In the genomic region with DNA sequence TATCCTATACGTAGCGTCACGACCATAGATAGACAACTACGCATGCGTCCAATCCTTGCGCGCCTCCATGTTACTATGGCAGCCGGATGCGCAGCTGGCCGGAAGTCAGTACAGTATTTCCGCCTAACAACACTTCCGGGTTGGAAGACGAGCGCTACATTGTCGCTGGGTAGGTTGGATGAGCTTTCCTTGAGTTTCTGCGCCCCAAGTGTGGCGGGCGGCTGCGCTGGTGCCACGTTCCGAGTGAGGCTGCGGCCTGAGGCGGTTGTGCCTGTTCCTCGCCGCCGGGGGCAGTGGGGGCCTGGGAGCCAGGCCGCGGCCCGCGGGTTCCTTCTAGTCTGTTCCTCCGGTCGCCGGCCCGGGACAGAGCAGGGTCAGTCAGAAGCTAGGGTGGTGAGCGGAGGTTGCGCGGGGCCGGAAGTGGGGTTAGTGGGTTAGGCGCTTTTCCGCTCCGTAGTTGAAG, we compare ENCODE assay signal across 8 mouse cellular contexts. TPM values are rescaled to one million over a fixed set of nuclear protein-coding genes. Genes with fewer than 3 reads are reported as not detected.
DNase-seq lines count a peak whose midpoint lies in the region; ATAC-seq and TF ChIP-seq lines count a peak whose summit lies in the region.

A gene (plus strand): TSS at position 128 of the 463 bp plus-strand sequence.

- peak within 1 kb of the TSS; percentile 83 for H3K4me2 ChIP-seq in forebrain, embryonic 15.5 days (replicated peaks)
- peak within 1 kb of the TSS; percentile 67 for H3K4me2 ChIP-seq in lung, embryonic 15.5 days

- H3K4me3 ChIP-seq in ES-E14 (ENCODE audit: insufficient read depth in 1 of 2, low read depth in 1 of 2, low read length in 2 of 2, poor library complexity in 1 of 2, severe bottlenecking in 1 of 2): peak within 1 kb of the TSS; percentile 79 to 91
- H3K4me3 ChIP-seq in forebrain, embryonic 15.5 days: peak within 1 kb of the TSS; percentile 96
- peak within 1 kb of the TSS; percentile 77 for H3K4me3 ChIP-seq in lung, embryonic 15.5 days

- H3K27ac ChIP-seq in ES-E14 (ENCODE audit: insufficient read depth, low read depth, low read length, poor library complexity, severe bottlenecking): peak within 1 kb of the TSS; percentile 75
- H3K27ac ChIP-seq in forebrain, embryonic 15.5 days (replicated peaks): peak within 1 kb of the TSS; percentile 94
- H3K27ac ChIP-seq in lung, embryonic 15.5 days: peak within 1 kb of the TSS; percentile 98

- ATAC-seq in forebrain, embryonic 15.5 days (replicated peaks): peak; percentile 98
- ATAC-seq in lung, embryonic 15.5 days (ENCODE audit: borderline replicate concordance, extremely low read depth, low FRiP score, low TSS enrichment): peak; percentile 95

- DNase-seq in ES-E14 (ENCODE audit: low read depth, low spot score): peak; percentile 90
- peak; percentile 90 for DNase-seq in cerebellum, adult 11-12 months
- DNase-seq in heart, postnatal 36 days: peak; percentile 84 to 89
- peak; percentile 91 to 93 for DNase-seq in layer of hippocampus, adult 8-10 months (ENCODE audit: low spot score in 2 of 2)
- DNase-seq in ovary, adult 18-20 months (ENCODE audit: low spot score): peak; percentile 82
- DNase-seq in thymus, postnatal 0 days (ENCODE audit: low spot score): peak; percentile 95

- H3K9ac ChIP-seq in ES-E14 (ENCODE audit: insufficient read depth, low read depth, low read length, poor library complexity, severe bottlenecking): peak within 1 kb of the TSS; percentile 88
- H3K9ac ChIP-seq in forebrain, embryonic 15.5 days (replicated peaks): peak within 1 kb of the TSS; percentile 76
- H3K9ac ChIP-seq in lung, embryonic 15.5 days: peak within 1 kb of the TSS; percentile 83

- peaks cover 3 to 4% of the 10 kb centered on the region in 2 experiments; a peak in 3 of 4 replicates for H3K4me1 ChIP-seq in ES-E14 (ENCODE audit: control insufficient read depth in 2 of 2, insufficient read depth in 2 of 2, low read length in 2 of 2, poor library complexity in 1 of 2)
- H3K4me1 ChIP-seq in forebrain, embryonic 15.5 days: peaks cover 14% of the 10 kb centered on the region
- H3K4me1 ChIP-seq in lung, embryonic 15.5 days: peaks cover 11% of the 10 kb centered on the region

- intact Hi-C loops in heart, postnatal 36 days (cut with DNase I): loop anchor here (2.0 to 10.0 kb wide), 2 partner anchors 65 to 1525 kb away; a partner anchor contains a TSS

- in situ Hi-C loops in ES-E14 (cut with MboI; ENCODE audit: low sequenced_read_pairs in 2 of 2, unreplicated experiment in 2 of 2): no loop called here

- peaks cover 31% of the 10 kb centered on the region for H3K27me3 ChIP-seq in forebrain, embryonic 15.5 days
- H3K27me3 ChIP-seq in lung, embryonic 15.5 days: peaks cover 14% of the 10 kb centered on the region

- no peaks in the 10 kb centered on the region for H3K9me3 ChIP-seq in ES-E14 (ENCODE audit: control insufficient read depth, insufficient read depth, low read depth, low read length)
- H3K9me3 ChIP-seq in forebrain, embryonic 15.5 days: no peaks in the 10 kb centered on the region
- no peaks in the 10 kb centered on the region for H3K9me3 ChIP-seq in lung, embryonic 15.5 days

- WGBS in forebrain, embryonic 15.5 days: under 1% methylated on average over 41 of the region's 41 CpGs
- WGBS in lung, embryonic 15.5 days: under 1% methylated on average over 41 of the region's 41 CpGs

- H3K36me3 ChIP-seq in ES-E14 (ENCODE audit: control insufficient read depth, insufficient read depth, low read length, poor library complexity, severe bottlenecking): peaks cover 3% of the 10 kb centered on the region; the same call in 1 of the 2 replicates
- no peaks in the 10 kb centered on the region for H3K36me3 ChIP-seq in forebrain, embryonic 15.5 days
- no peaks in the 10 kb centered on the region for H3K36me3 ChIP-seq in lung, embryonic 15.5 days

TF ChIP-seq in ES-E14, 5 proteins besides CTCF, POLR2A, EP300 and RAD21:
- TF ChIP-seq ZNF384 (IDR thresholded peaks at IDR 0.05; ENCODE audit: low read depth, low read length) (no peak), CHD2 (IDR thresholded peaks at IDR 0.05; ENCODE audit: low read depth, low read length) (no peak), HCFC1 (IDR thresholded peaks at IDR 0.05; ENCODE audit: borderline replicate concordance, insufficient read depth, low read length) (no peak; the same call in 1 of the 2 replicates), MAFK (IDR thresholded peaks at IDR 0.05; ENCODE audit: insufficient read depth, low read depth, low read length) (no peak), ZC3H11A (IDR thresholded peaks at IDR 0.05; ENCODE audit: borderline replicate concordance, low read depth, low read length) (no peak)
TF ChIP-seq in ES-E14: peak in this region for 0.

RNA-seq across cellular contexts. Expression of the gene that starts here (rescaled TPM):
- total RNA-seq in ES-E14 (2012; rRNA removed): 21.0 and 24.4 TPM in 2 replicates
- 9.0 and 10.5 TPM in 2 replicates for polyA plus RNA-seq in forebrain, embryonic 15.5 days (2015; fragmentation: Nextera tagmentation; extraction: Ambion mirVana)
- 1 to 10 TPM; 6.4 to 6.7 TPM for total RNA-seq in heart, postnatal 36 days (2021)
- total RNA-seq in layer of hippocampus, adult 8-10 months (2022): 10 to 100 TPM; 10.8 to 13.9 (median 11.9) TPM
- 9.0 and 11.3 TPM in 2 replicates for polyA plus RNA-seq in lung, embryonic 15.5 days (2015; fragmentation: Nextera tagmentation; extraction: Ambion mirVana)
- 10.4 and 11.4 TPM in 2 replicates for polyA plus RNA-seq in thymus, postnatal 0 days (2015; fragmentation: Nextera tagmentation; extraction: Ambion mirVana)

Comparison
In these comparisons a context has a peak if more than half of its experiments do, and no peak if none do; other contexts are left out.
1. Peak in every context shown above with its lines: DNase-seq, ATAC-seq, H3K4me3 ChIP-seq and H3K27ac ChIP-seq.